Mouse (Mus musculus) lung, postnatal 0 days (tissue): ENCODE results near the gene Fan1. TPM values are rescaled to one million over a fixed set of nuclear protein-coding genes. Genes with fewer than 3 reads are reported as not detected.

Experiments used
- ATAC-seq: fragments of 200-750 bp; cut with Nextera tagmentation; 2 replicates; pipeline ENCODE4 v1.8.0; 2017; ENCODE audit warnings: moderate library complexity
- DNase-seq: peaks from one replicate; pipeline ENCODE4 v3.0.0-alpha.2; 2016; ENCODE audit warnings: low spot score
- H3K27ac ChIP-seq: fragments of 300-500 bp; sonication (generic); 2 replicates; pipeline ENCODE4 v1.5.1; 2014; ENCODE audit warnings: antibody characterized with exemption, mild to moderate bottlenecking, low read length, mixed read lengths
- H3K27me3 ChIP-seq: fragments of 300-500 bp; sonication (generic); replicated peaks from 2 replicates; pipeline ENCODE4 v1.6.1; 2014; ENCODE audit warnings: low read length, mixed read lengths; ENCODE audit not compliant: insufficient read depth
- H3K36me3 ChIP-seq: fragments of 300-500 bp; sonication (generic); 2 replicates; pipeline ENCODE4 v1.6.1; 2014; ENCODE audit warnings: low read length, mixed read lengths; ENCODE audit not compliant: insufficient read depth
- H3K4me1 ChIP-seq: fragments of 300-500 bp; sonication (generic); 2 replicates; pipeline ENCODE4 v1.6.1; 2014; ENCODE audit warnings: antibody characterized with exemption, low read depth, low read length, mixed read lengths; ENCODE audit not compliant: insufficient read depth
- H3K4me2 ChIP-seq: fragments of 300-500 bp; sonication (generic); replicated peaks from 2 replicates; pipeline ENCODE4 v1.6.1; 2014; ENCODE audit warnings: low read depth, mild to moderate bottlenecking, low read length, moderate library complexity, mixed read lengths
- H3K4me3 ChIP-seq: fragments of 300-500 bp; sonication (generic); 2 replicates; pipeline ENCODE4 v1.5.1; 2014; ENCODE audit warnings: low read depth, low read length
- H3K9ac ChIP-seq: fragments of 300-500 bp; sonication (generic); replicated peaks from 2 replicates; pipeline ENCODE4 v1.6.1; 2014; ENCODE audit warnings: low read depth, mild to moderate bottlenecking
- H3K9me3 ChIP-seq: fragments of 300-500 bp; sonication (generic); 2 replicates; pipeline ENCODE4 v1.6.1; 2016; ENCODE audit warnings: low read length, mixed read lengths
- CTCF ChIP-seq: IDR thresholded peaks from 2 replicates; pipeline ENCODE4 v1.5.1; 2016; ENCODE audit warnings: antibody characterized with exemption, mild to moderate bottlenecking
- EP300 ChIP-seq: IDR thresholded peaks from 2 replicates; pipeline ENCODE4 v1.6.1; 2016; ENCODE audit warnings: antibody characterized with exemption, mild to moderate bottlenecking, control low read depth
- WGBS: fragments of 180-500 bp; shearing (Covaris S2); extraction: QIAGEN DNeasy Blood & Tissue Kit; methylation state at CpG from one replicate; pipeline ENCODE4 v1.1.7; 2014; 5-methylcytosine and 5-hydroxymethylcytosine counted together
- polyA plus RNA-seq: library from polyadenylated mRNA; unstranded; fragments of >200 nt; fragmentation: Nextera tagmentation; extraction: Ambion mirVana; gene quantifications from 2 replicates; pipeline ENCODE4 v1.2.1, GENCODE M21; 2015

Gene Fan1
- 4.8 and 5.2 TPM in 2 replicates for polyA plus RNA-seq

DNA sequence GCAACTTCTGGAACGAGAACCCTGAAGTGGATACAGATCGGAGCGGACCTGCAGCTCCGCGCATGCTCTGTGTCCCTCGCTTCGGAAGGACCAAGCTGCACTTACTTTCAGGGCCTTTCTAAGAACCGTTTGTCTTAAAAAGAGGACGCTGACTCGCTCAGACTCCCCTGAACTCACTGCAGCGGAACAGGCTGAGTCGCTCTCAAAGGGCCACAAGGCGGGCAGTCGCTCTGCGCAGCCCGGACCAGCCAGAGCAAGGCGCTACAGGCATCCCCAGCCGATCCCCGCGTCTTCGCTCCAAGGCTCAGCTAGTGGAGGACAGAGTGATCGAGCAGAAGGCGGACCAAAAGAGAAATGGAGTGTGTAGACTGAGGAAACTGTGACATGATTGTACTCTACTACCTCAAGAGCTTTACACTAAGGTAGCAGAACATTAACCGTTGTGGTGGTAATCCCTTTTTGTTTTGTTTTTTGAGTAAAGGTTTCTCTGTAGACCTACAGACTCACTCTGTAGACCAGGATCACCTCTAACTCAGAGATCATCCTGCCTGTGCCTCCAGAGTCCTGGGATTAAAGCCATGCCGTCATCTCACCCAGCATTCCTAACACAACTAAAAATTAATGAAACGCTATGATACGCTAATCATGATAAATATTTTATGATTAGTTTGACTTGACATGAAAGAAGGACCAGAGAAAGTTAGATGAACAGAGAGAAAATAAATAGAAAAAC, at the start of gene Fan1:
Gene Fan1 (minus strand): TSS at position 266 of the 733 bp plus-strand sequence.
- Histone ChIP-seq H3K4me3 (peak within 1 kb of the TSS; percentile 75), H3K4me1 (peaks cover 3% of the 10 kb centered on the region; the same call in 1 of the 2 replicates), H3K27ac (peak within 1 kb of the TSS; percentile 92), H3K27me3 (no peaks in the 10 kb centered on the region), H3K9ac (peak within 1 kb of the TSS; percentile 72), H3K9me3 (no peaks in the 10 kb centered on the region), H3K4me2 (peak within 1 kb of the TSS; percentile 62), H3K36me3 (peaks cover 20% of the 10 kb centered on the region; the same call in 1 of the 2 replicates)
- 2% methylated on average over 27 of the region's 27 CpGs for WGBS
- DNase-seq (peak; percentile 91), ATAC-seq (peak; percentile 96)
- no peak for TF ChIP-seq EP300
- peak; percentile 71 for TF ChIP-seq CTCF

DNA sequence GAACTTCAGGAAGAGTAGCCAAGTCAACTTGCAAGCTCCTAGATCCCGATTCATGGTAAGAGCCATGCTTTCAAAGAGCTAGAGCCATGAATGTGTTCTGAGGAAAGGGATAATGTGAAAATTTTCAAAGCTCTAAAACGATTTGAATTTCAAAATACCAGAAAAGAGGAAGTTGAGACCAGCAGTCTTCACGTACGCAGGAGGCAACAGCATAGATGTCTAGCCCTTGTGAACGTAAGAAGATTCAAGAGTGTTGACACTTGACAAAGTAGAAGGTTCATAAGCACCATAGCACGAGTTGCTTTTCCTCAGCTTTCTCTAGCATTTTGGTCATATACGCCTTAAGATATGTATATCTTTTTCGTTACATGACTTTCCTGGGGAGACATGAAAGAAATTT, 30.1 kb upstream of the Fan1 start:
- 86% methylated on average over 8 of the region's 8 CpGs for WGBS
- ATAC-seq (no peak), DNase-seq (no peak)

DNA sequence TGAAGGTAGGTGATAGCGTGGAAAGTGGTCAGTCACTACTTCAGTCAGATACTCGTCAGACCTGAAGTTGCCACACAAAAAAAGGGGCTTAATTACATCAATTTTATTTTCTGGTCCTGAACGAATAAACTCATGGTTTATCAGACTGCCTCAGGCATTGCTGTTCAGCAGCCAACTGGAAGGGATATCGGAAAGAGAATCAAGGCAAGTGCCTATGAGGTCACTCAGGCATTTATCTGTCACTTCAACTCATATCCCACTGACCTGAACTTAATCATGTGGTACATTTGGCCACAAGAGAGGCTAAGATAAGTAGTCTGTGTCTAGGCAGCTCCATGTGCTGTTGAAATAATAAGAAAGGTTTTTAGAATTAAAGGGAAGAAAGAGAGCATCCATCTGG, 28.6 kb upstream of the Fan1 start:
- no peak for TF ChIP-seq EP300
- no peak for TF ChIP-seq CTCF
- ATAC-seq (no peak), DNase-seq (no peak)
- no peak overlapping the region for H3K4me3 ChIP-seq
- no peak overlapping the region for H3K27ac ChIP-seq
- no peaks in the 10 kb centered on the region for H3K9me3 ChIP-seq
- no peak overlapping the region for H3K4me2 ChIP-seq
- no peaks in the 10 kb centered on the region for H3K36me3 ChIP-seq
- H3K27me3 ChIP-seq: no peaks in the 10 kb centered on the region
- H3K4me1 ChIP-seq: no peaks in the 10 kb centered on the region
- no peak overlapping the region for H3K9ac ChIP-seq
- 89% methylated on average over 4 of the region's 4 CpGs for WGBS

More for the DNA sequence above, 30.1 kb upstream of the Fan1 start:
- H3K4me2 ChIP-seq: no peak overlapping the region
- no peaks in the 10 kb centered on the region for H3K4me1 ChIP-seq
- TF ChIP-seq CTCF: no peak
- TF ChIP-seq EP300: no peak
- H3K36me3 ChIP-seq: no peaks in the 10 kb centered on the region
- no peak overlapping the region for H3K4me3 ChIP-seq
- H3K9me3 ChIP-seq: no peaks in the 10 kb centered on the region
- H3K9ac ChIP-seq: no peak overlapping the region
- H3K27ac ChIP-seq: no peak overlapping the region
- H3K27me3 ChIP-seq: no peaks in the 10 kb centered on the region

DNA sequence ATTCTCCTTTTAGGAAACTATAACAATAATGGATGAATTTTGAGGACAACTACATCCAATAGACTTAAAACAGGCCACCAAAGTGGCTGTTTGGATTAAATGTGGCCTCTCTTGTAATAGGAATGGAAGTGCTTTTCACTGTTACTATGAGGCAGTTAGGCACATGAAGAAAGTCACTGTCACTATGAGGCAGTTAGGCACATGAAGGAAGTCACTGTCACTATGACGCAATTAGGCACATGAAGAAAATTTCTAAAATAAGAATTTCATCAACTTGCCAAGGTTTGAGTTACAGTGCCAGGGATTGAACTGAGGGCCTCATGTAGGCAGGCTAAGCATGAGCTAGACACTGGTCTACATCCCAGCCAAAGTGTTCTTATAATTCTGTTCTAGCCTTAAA, 26.8 kb upstream of the Fan1 start:
- Histone ChIP-seq H3K4me3 (no peak overlapping the region), H3K9me3 (no peaks in the 10 kb centered on the region), H3K9ac (no peak overlapping the region), H3K4me1 (no peaks in the 10 kb centered on the region), H3K36me3 (no peaks in the 10 kb centered on the region), H3K4me2 (no peak overlapping the region), H3K27me3 (no peaks in the 10 kb centered on the region), H3K27ac (no peak overlapping the region)
- 80% methylated on average over 1 of the region's 1 CpGs for WGBS
- TF ChIP-seq CTCF (no peak), EP300 (no peak)
- no peak for ATAC-seq
- peak; percentile 7 for DNase-seq

DNA sequence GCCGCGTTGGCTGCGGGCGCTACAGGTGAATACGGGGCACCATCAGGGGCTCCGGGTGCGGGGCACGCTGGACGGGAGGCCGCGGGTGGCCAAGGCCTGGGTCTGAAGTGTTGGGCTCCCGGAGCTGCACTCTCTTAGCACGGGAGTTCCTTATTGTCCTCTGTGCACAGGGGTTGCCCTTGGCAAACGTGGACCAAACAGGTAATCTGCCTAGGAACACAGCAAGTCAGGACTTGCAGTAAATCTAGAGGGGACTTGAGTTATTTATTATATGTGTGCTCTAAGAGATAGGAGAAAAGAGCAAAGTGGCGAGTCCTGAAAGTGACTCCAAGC, 18.9 kb upstream of the Fan1 start:
- peak overlapping the region; percentile 61 for H3K9ac ChIP-seq
- no peaks in the 10 kb centered on the region for H3K9me3 ChIP-seq
- H3K4me3 ChIP-seq: peak overlapping the region; percentile 66
- peak overlapping the region; percentile 79 for H3K27ac ChIP-seq
- DNase-seq: no peak
- under 1% methylated on average over 15 of the region's 15 CpGs for WGBS
- TF ChIP-seq EP300 (no peak), CTCF (no peak)
- peaks cover 12% of the 10 kb centered on the region; the same call in 1 of the 2 replicates for H3K36me3 ChIP-seq
- no peaks in the 10 kb centered on the region; the same call in 1 of the 2 replicates for H3K4me1 ChIP-seq
- no peaks in the 10 kb centered on the region for H3K27me3 ChIP-seq
- ATAC-seq: peak; percentile 40
- peak overlapping the region; percentile 67 for H3K4me2 ChIP-seq

DNA sequence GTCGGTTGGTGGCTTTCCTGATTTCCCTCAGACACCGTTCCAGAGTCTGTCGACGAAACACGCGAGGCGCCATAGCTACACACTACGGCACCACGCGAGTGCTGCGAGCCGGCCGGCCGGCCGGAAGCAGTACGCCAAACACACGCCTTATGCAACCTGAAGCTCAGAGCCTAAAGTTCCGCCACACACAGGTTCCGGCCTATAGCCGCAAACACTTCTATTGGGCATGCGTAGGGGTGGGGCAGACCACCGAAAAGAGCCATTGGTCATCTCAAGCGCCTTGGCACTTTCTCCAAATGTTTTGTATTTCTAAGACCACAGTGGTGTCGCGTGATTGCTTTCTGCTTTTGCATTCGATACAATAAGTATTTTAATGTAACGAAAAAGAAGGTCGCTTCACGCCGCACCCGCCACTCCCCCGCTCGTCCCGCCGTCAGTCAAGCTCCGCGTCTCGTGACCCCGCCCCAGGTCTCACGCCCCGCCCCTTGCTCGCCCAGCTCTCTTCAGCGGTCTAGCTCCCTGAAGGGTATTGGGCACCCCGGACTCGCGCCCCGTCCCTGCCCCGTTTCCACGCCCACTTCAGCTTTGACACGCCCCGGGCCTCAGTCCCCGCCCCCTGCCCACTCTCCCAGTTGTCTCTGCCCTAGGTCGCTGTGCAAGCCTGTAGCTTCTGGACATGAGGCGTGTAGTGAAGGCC, 18.4 kb upstream of the Fan1 start, which contains the start of the genes Mphosph10 and Mcee:
Gene Mphosph10 (minus strand): TSS at position 147 of the 697 bp plus-strand sequence.
Gene Mcee (plus strand): TSS at position 486 of the 697 bp plus-strand sequence.
- Histone ChIP-seq H3K27ac (peak within 1 kb of the TSS; percentile 79), H3K4me3 (peak within 1 kb of the TSS; percentile 66)

More for the DNA sequence above, 18.4 kb upstream of the Fan1 start, which contains the start of the genes Mphosph10 and Mcee:
- Histone ChIP-seq H3K27me3 (no peaks in the 10 kb centered on the region), H3K9me3 (no peaks in the 10 kb centered on the region), H3K36me3 (peaks cover 12% of the 10 kb centered on the region; the same call in 1 of the 2 replicates), H3K4me1 (no peaks in the 10 kb centered on the region; the same call in 1 of the 2 replicates), H3K9ac (peak within 1 kb of the TSS; percentile 65), H3K4me2 (peak within 1 kb of the TSS; percentile 67)
- peak; percentile 26; the same call in 1 of the 2 replicates for TF ChIP-seq EP300
- TF ChIP-seq CTCF: peak; percentile 29
- peak; percentile 98 for DNase-seq
- WGBS: under 1% methylated on average over 54 of the region's 54 CpGs
- peak; percentile 99 for ATAC-seq
